Mouse (Mus musculus): ENCODE data around the gene Sh3kbp1. TPM values are rescaled to one million over a fixed set of nuclear protein-coding genes. Genes with fewer than 3 reads are reported as not detected.

Gene Sh3kbp1
- polyA plus RNA-seq, 1 experiment from 2014 or later, result 28.5 TPM

GRCm38 (mm10) chrX:159765850-159766249, 138.8 kb downstream of the Sh3kbp1 start:
- Histone ChIP-seq H3K9ac (ENCODE audit: low read length) (no peak overlapping the region), H3K4me1 (replicated peaks; ENCODE audit: control insufficient read depth, insufficient read depth, low read length) (no peaks in the 10 kb centered on the region), H3K4me3 (ENCODE audit: low read depth, low read length) (no peak overlapping the region), H3K27ac (ENCODE audit: low read depth, low read length) (no peak overlapping the region), H3K27me3 (ENCODE audit: control insufficient read depth, insufficient read depth, low read length) (peaks cover 7% of the 10 kb centered on the region; the same call in 1 of the 2 replicates), H3K4me2 (ENCODE audit: low read depth, low read length, severe bottlenecking) (no peak overlapping the region), H3K9me3 (ENCODE audit: control insufficient read depth, low read length) (no peaks in the 10 kb centered on the region), H3K36me3 (ENCODE audit: control insufficient read depth, insufficient read depth, low read length) (no peaks in the 10 kb centered on the region)
- ATAC-seq (replicated peaks; ENCODE audit: low FRiP score) (no peak), DNase-seq (ENCODE audit: low spot score) (no peak)
- WGBS, result 43% methylated on average over 1 of the region's 1 CpGs

GRCm38 (mm10) chrX:159769005-159769404, 141.9 kb downstream of the Sh3kbp1 start:
- ATAC-seq (replicated peaks; ENCODE audit: low FRiP score), result no peak
- no peaks in the 10 kb centered on the region for H3K36me3 ChIP-seq (ENCODE audit: control insufficient read depth, insufficient read depth, low read length)
- H3K27ac ChIP-seq (ENCODE audit: low read depth, low read length), result no peak overlapping the region
- WGBS, result 33% methylated on average over 2 of the region's 2 CpGs
- DNase-seq (ENCODE audit: low spot score), result no peak
- H3K9me3 ChIP-seq (ENCODE audit: control insufficient read depth, low read length), result no peaks in the 10 kb centered on the region
- peaks cover 14% of the 10 kb centered on the region for H3K27me3 ChIP-seq (ENCODE audit: control insufficient read depth, insufficient read depth, low read length)
- no peaks in the 10 kb centered on the region for H3K4me1 ChIP-seq (replicated peaks; ENCODE audit: control insufficient read depth, insufficient read depth, low read length)
- no peak overlapping the region for H3K4me3 ChIP-seq (ENCODE audit: low read depth, low read length)
- no peak overlapping the region for H3K9ac ChIP-seq (ENCODE audit: low read length)
- H3K4me2 ChIP-seq (ENCODE audit: low read depth, low read length, severe bottlenecking), result no peak overlapping the region

GRCm38 (mm10) chrX:159769773-159770172, 142.7 kb downstream of the Sh3kbp1 start:
- no peaks in the 10 kb centered on the region for H3K36me3 ChIP-seq (ENCODE audit: control insufficient read depth, insufficient read depth, low read length)
- H3K27me3 ChIP-seq (ENCODE audit: control insufficient read depth, insufficient read depth, low read length), result peaks cover 15% of the 10 kb centered on the region
- H3K4me3 ChIP-seq (ENCODE audit: low read depth, low read length), result no peak overlapping the region
- H3K4me2 ChIP-seq (ENCODE audit: low read depth, low read length, severe bottlenecking), result no peak overlapping the region
- H3K9ac ChIP-seq (ENCODE audit: low read length), result no peak overlapping the region
- DNase-seq (ENCODE audit: low spot score), result no peak
- 91% methylated on average over 3 of the region's 3 CpGs for WGBS
- no peak for ATAC-seq (replicated peaks; ENCODE audit: low FRiP score)
- H3K4me1 ChIP-seq (replicated peaks; ENCODE audit: control insufficient read depth, insufficient read depth, low read length), result no peaks in the 10 kb centered on the region
- no peak overlapping the region for H3K27ac ChIP-seq (ENCODE audit: low read depth, low read length)
- H3K9me3 ChIP-seq (ENCODE audit: control insufficient read depth, low read length), result no peaks in the 10 kb centered on the region

- H3K9me3 ChIP-seq (ENCODE audit: control insufficient read depth, low read length), result no peaks in the 10 kb centered on the region
- no peak overlapping the region for H3K4me2 ChIP-seq (ENCODE audit: low read depth, low read length, severe bottlenecking)
- no peak overlapping the region for H3K4me3 ChIP-seq (ENCODE audit: low read depth, low read length)
- H3K27ac ChIP-seq (ENCODE audit: low read depth, low read length), result no peak overlapping the region
- H3K36me3 ChIP-seq (ENCODE audit: control insufficient read depth, insufficient read depth, low read length), result no peaks in the 10 kb centered on the region
- no peak for DNase-seq (ENCODE audit: low spot score)
- no peak overlapping the region for H3K9ac ChIP-seq (ENCODE audit: low read length)
- 58% methylated on average over 4 of the region's 4 CpGs for WGBS
- no peaks in the 10 kb centered on the region for H3K4me1 ChIP-seq (replicated peaks; ENCODE audit: control insufficient read depth, insufficient read depth, low read length)
- H3K27me3 ChIP-seq (ENCODE audit: control insufficient read depth, insufficient read depth, low read length), result peaks cover 16% of the 10 kb centered on the region
- ATAC-seq (replicated peaks; ENCODE audit: low FRiP score), result no peak
Measured at GRCm38 (mm10) chrX:159772137-159772536, 145.1 kb downstream of the Sh3kbp1 start.

GRCm38 (mm10) chrX:159775042-159775441, 148.0 kb downstream of the Sh3kbp1 start:
- no peak for ATAC-seq (replicated peaks; ENCODE audit: low FRiP score)
- 87% methylated on average over 4 of the region's 4 CpGs for WGBS

GRCm38 (mm10) chrX:159778787-159779186, 151.7 kb downstream of the Sh3kbp1 start:
- no peak overlapping the region for H3K9ac ChIP-seq (ENCODE audit: low read length)
- 100% methylated on average over 1 of the region's 1 CpGs for WGBS
- no peaks in the 10 kb centered on the region for H3K36me3 ChIP-seq (ENCODE audit: control insufficient read depth, insufficient read depth, low read length)
- no peaks in the 10 kb centered on the region for H3K4me1 ChIP-seq (replicated peaks; ENCODE audit: control insufficient read depth, insufficient read depth, low read length)
- ATAC-seq (replicated peaks; ENCODE audit: low FRiP score) (no peak), DNase-seq (ENCODE audit: low spot score) (no peak)
- no peak overlapping the region for H3K4me3 ChIP-seq (ENCODE audit: low read depth, low read length)
- no peak overlapping the region for H3K4me2 ChIP-seq (ENCODE audit: low read depth, low read length, severe bottlenecking)
- H3K27ac ChIP-seq (ENCODE audit: low read depth, low read length), result no peak overlapping the region
- H3K9me3 ChIP-seq (ENCODE audit: control insufficient read depth, low read length), result no peaks in the 10 kb centered on the region
- H3K27me3 ChIP-seq (ENCODE audit: control insufficient read depth, insufficient read depth, low read length), result peaks cover 5% of the 10 kb centered on the region

More at GRCm38 (mm10) chrX:159775042-159775441, 148.0 kb downstream of the Sh3kbp1 start:
- no peak overlapping the region for H3K4me3 ChIP-seq (ENCODE audit: low read depth, low read length)
- H3K27ac ChIP-seq (ENCODE audit: low read depth, low read length), result no peak overlapping the region
- H3K4me2 ChIP-seq (ENCODE audit: low read depth, low read length, severe bottlenecking), result no peak overlapping the region
- H3K36me3 ChIP-seq (ENCODE audit: control insufficient read depth, insufficient read depth, low read length), result no peaks in the 10 kb centered on the region
- H3K27me3 ChIP-seq (ENCODE audit: control insufficient read depth, insufficient read depth, low read length), result peaks cover 13% of the 10 kb centered on the region
- H3K4me1 ChIP-seq (replicated peaks; ENCODE audit: control insufficient read depth, insufficient read depth, low read length), result no peaks in the 10 kb centered on the region
- no peaks in the 10 kb centered on the region for H3K9me3 ChIP-seq (ENCODE audit: control insufficient read depth, low read length)
- no peak for DNase-seq (ENCODE audit: low spot score)
- H3K9ac ChIP-seq (ENCODE audit: low read length), result no peak overlapping the region

GRCm38 (mm10) chrX:159790516-159790915, 163.4 kb downstream of the Sh3kbp1 start:
- Histone ChIP-seq H3K4me1 (replicated peaks; ENCODE audit: control insufficient read depth, insufficient read depth, low read length) (no peaks in the 10 kb centered on the region), H3K4me3 (ENCODE audit: low read depth, low read length) (no peak overlapping the region), H3K27me3 (ENCODE audit: control insufficient read depth, insufficient read depth, low read length) (peaks cover 6% of the 10 kb centered on the region; the same call in 1 of the 2 replicates), H3K9me3 (ENCODE audit: control insufficient read depth, low read length) (no peaks in the 10 kb centered on the region), H3K4me2 (ENCODE audit: low read depth, low read length, severe bottlenecking) (no peak overlapping the region), H3K36me3 (ENCODE audit: control insufficient read depth, insufficient read depth, low read length) (no peaks in the 10 kb centered on the region), H3K9ac (ENCODE audit: low read length) (no peak overlapping the region), H3K27ac (ENCODE audit: low read depth, low read length) (no peak overlapping the region)
- 76% methylated on average over 3 of the region's 3 CpGs for WGBS
- ATAC-seq (replicated peaks; ENCODE audit: low FRiP score), result no peak
- DNase-seq (ENCODE audit: low spot score), result no peak

- Histone ChIP-seq H3K4me1 (replicated peaks; ENCODE audit: control insufficient read depth, insufficient read depth, low read length) (no peaks in the 10 kb centered on the region), H3K9me3 (ENCODE audit: control insufficient read depth, low read length) (no peaks in the 10 kb centered on the region), H3K27ac (ENCODE audit: low read depth, low read length) (no peak overlapping the region), H3K4me2 (ENCODE audit: low read depth, low read length, severe bottlenecking) (no peak overlapping the region), H3K36me3 (ENCODE audit: control insufficient read depth, insufficient read depth, low read length) (no peaks in the 10 kb centered on the region), H3K4me3 (ENCODE audit: low read depth, low read length) (no peak overlapping the region), H3K9ac (ENCODE audit: low read length) (no peak overlapping the region), H3K27me3 (ENCODE audit: control insufficient read depth, insufficient read depth, low read length) (peaks cover 9% of the 10 kb centered on the region; the same call in 1 of the 2 replicates)
- WGBS, result 74% methylated on average over 2 of the region's 2 CpGs
- DNase-seq (ENCODE audit: low spot score), result no peak
- no peak for ATAC-seq (replicated peaks; ENCODE audit: low FRiP score)
Measured at GRCm38 (mm10) chrX:159795603-159796002, 168.5 kb downstream of the Sh3kbp1 start.

- no peak for ATAC-seq (replicated peaks; ENCODE audit: low FRiP score)
- 86% methylated on average over 1 of the region's 1 CpGs for WGBS
- no peak for DNase-seq (ENCODE audit: low spot score)
- no peaks in the 10 kb centered on the region for H3K4me1 ChIP-seq (replicated peaks; ENCODE audit: control insufficient read depth, insufficient read depth, low read length)
- no peaks in the 10 kb centered on the region for H3K9me3 ChIP-seq (ENCODE audit: control insufficient read depth, low read length)
- H3K36me3 ChIP-seq (ENCODE audit: control insufficient read depth, insufficient read depth, low read length), result no peaks in the 10 kb centered on the region
- no peak overlapping the region for H3K4me3 ChIP-seq (ENCODE audit: low read depth, low read length)
- no peak overlapping the region for H3K4me2 ChIP-seq (ENCODE audit: low read depth, low read length, severe bottlenecking)
- no peak overlapping the region for H3K9ac ChIP-seq (ENCODE audit: low read length)
- peaks cover 10% of the 10 kb centered on the region; the same call in 1 of the 2 replicates for H3K27me3 ChIP-seq (ENCODE audit: control insufficient read depth, insufficient read depth, low read length)
- no peak overlapping the region for H3K27ac ChIP-seq (ENCODE audit: low read depth, low read length)
Measured at GRCm38 (mm10) chrX:159804371-159804770, 177.3 kb downstream of the Sh3kbp1 start.

All from forebrain, embryonic 11.5 days (tissue).